Mouse (Mus musculus): Measurements from ENCODE around the gene Atg4a. TPM values are rescaled to one million over a fixed set of nuclear protein-coding genes. Genes with fewer than 3 reads are reported as not detected.
A peak's percentile ranks its signal among the peaks of the same experiment; 100 is the strongest.

The Atg4a gene
- polyA plus RNA-seq, 1 experiment from 2014 or later: 17.1 TPM

DNA sequence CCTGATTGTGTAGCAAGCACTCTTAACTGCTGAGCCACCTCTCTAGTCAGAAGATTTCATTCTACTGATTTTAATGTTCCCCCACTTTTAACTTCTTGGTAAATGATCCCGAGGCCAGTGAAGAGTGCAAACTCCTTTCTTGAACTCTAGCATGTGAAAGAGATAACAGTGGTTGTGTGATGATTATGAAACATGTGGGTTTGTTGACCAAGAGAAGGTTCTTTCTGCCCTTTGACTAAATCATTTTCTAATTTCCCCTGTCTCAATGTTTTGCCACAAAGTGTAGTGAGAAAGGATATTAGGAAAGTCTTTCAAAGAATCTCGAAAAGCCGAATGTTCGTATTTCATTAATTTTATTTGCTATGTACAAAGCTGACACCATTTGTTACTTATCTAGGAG is 208.4 kb downstream of the Atg4a start:
- WGBS: 82% methylated on average over 4 of the region's 4 CpGs
- Histone ChIP-seq H3K27me3 (peaks cover 6% of the 10 kb centered on the region; the same call in 1 of the 2 replicates), H3K36me3 (no peaks in the 10 kb centered on the region), H3K4me1 (no peaks in the 10 kb centered on the region), H3K9ac (no peak overlapping the region), H3K4me3 (no peak overlapping the region), H3K27ac (no peak overlapping the region), H3K9me3 (no peaks in the 10 kb centered on the region), H3K4me2 (no peak overlapping the region)
- ATAC-seq (ENCODE audit: borderline replicate concordance, extremely low read depth, low FRiP score, low TSS enrichment): no peak

DNA sequence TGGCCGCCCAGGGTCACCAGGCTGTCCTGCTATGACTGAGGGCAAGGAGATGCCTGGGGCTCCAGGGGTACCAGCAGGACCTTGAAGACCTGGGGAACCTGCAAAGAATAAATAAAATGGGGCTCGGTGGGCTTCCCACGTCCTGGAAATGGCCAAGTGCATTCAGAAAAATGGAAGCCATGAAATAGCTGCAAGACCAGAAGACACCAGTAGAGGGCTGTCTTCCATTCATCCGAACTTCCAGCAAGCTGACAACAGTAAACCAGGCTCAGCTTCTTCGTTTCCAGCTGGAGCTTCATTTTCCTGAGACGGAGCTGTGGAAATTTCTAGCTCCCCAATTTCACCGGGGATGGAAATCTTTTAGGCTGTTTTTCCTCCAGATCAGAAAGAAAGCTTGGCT is 218.6 kb downstream of the Atg4a start:
- Histone ChIP-seq H3K9ac (no peak overlapping the region), H3K4me3 (no peak overlapping the region), H3K4me1 (no peaks in the 10 kb centered on the region), H3K4me2 (no peak overlapping the region), H3K9me3 (no peaks in the 10 kb centered on the region), H3K27ac (no peak overlapping the region), H3K36me3 (no peaks in the 10 kb centered on the region), H3K27me3 (0 out of 2 replicates have a peak, but pooled peaks cover 6% of the 10 kb centered on the region)
- ATAC-seq (ENCODE audit: borderline replicate concordance, extremely low read depth, low FRiP score, low TSS enrichment): no peak
- WGBS: 39% methylated on average over 7 of the region's 7 CpGs

GRCm38 (mm10) chrX:141195036-141195435 is 238.3 kb downstream of the Atg4a start:
- 0 out of 2 replicates have a peak, but pooled peaks have one; percentile 55 for ATAC-seq (ENCODE audit: borderline replicate concordance, extremely low read depth, low FRiP score, low TSS enrichment)

DNA sequence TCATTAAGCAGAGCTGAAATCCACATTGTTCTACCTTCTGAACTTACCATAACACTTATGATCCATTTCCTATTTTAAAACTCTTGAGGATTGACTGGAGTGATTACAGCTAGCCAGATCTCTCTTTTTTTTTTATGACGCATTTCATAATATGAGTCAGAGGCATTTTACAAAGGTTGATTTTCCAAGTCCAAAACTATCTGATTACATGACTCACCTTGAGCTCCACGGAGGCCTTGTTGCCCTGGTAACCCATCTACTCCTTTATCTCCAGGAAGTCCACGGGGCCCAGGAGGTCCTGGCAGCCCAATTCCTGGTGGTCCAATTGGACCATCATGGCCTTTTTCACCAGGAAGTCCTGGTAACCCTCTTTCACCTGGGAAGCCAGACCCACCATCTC is 242.3 kb downstream of the Atg4a start:
- WGBS: 65% methylated on average over 3 of the region's 3 CpGs
- Histone ChIP-seq H3K27ac (no peak overlapping the region), H3K9me3 (no peaks in the 10 kb centered on the region), H3K4me2 (no peak overlapping the region), H3K27me3 (peaks cover 6% of the 10 kb centered on the region; the same call in 1 of the 2 replicates), H3K36me3 (no peaks in the 10 kb centered on the region), H3K9ac (no peak overlapping the region), H3K4me3 (no peak overlapping the region), H3K4me1 (no peaks in the 10 kb centered on the region)
- ATAC-seq (ENCODE audit: borderline replicate concordance, extremely low read depth, low FRiP score, low TSS enrichment): no peak

More at GRCm38 (mm10) chrX:141195036-141195435, 238.3 kb downstream of the Atg4a start:
- no peaks in the 10 kb centered on the region for H3K36me3 ChIP-seq
- H3K27me3 ChIP-seq: peaks cover 5% of the 10 kb centered on the region; the same call in 1 of the 2 replicates
- H3K9ac ChIP-seq: no peak overlapping the region
- H3K4me3 ChIP-seq: no peak overlapping the region
- H3K4me2 ChIP-seq: no peak overlapping the region
- H3K4me1 ChIP-seq: no peaks in the 10 kb centered on the region
- H3K9me3 ChIP-seq: no peaks in the 10 kb centered on the region
- no peak overlapping the region for H3K27ac ChIP-seq

DNA sequence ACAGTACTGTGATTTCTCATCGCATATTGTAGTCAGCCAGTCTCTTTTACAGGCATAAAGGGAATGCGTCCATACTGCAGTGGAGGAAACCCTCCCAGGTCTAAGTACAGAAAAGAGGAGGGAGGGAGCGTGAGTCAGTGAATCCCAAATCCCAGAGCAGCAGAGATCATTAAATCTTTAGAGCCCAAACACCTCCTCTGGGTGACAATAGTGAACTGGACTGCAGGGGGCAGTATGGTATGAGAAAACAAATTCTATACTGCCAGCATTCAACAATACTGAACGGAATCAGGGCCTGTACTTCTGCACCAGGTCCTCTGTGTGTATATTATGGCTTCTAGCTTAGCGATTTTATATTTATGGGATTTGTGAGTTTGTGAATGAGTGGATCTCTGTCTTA is 256.1 kb downstream of the Atg4a start:
- ATAC-seq (ENCODE audit: borderline replicate concordance, extremely low read depth, low FRiP score, low TSS enrichment): no peak
- WGBS: 42% methylated on average over 5 of the region's 5 CpGs
- H3K4me3 ChIP-seq: no peak overlapping the region

More for the DNA sequence above, 256.1 kb downstream of the Atg4a start:
- Histone ChIP-seq H3K9ac (no peak overlapping the region), H3K4me2 (no peak overlapping the region), H3K4me1 (no peaks in the 10 kb centered on the region), H3K27me3 (no peaks in the 10 kb centered on the region; the same call in 1 of the 2 replicates), H3K36me3 (no peaks in the 10 kb centered on the region), H3K9me3 (no peaks in the 10 kb centered on the region), H3K27ac (no peak overlapping the region)

Other genes with a start within 250 kb of the Atg4a start
- not detected in 2 replicates for gene Tex13b, start 143.5 kb upstream of the Atg4a start, polyA plus RNA-seq (2015; fragmentation: Nextera tagmentation; extraction: Ambion mirVana)
- gene Vsig1, start 49.3 kb upstream of the Atg4a start, polyA plus RNA-seq (2015; fragmentation: Nextera tagmentation; extraction: Ambion mirVana): 0.12 and 0.16 TPM in 2 replicates
- 49.9 and 50.0 TPM in 2 replicates for gene Psmd10, start 179 bp upstream of the Atg4a start, polyA plus RNA-seq (2015; fragmentation: Nextera tagmentation; extraction: Ambion mirVana)

Data from lung, embryonic 15.5 days (tissue).